Mouse (Mus musculus): Measurements from ENCODE around the gene Disp1. TPM values are rescaled to one million over a fixed set of nuclear protein-coding genes. Genes with fewer than 3 reads are reported as not detected.
A peak's percentile ranks its signal among the peaks of the same experiment; 100 is the strongest.

Disp1 gene
- total and polyA plus RNA-seq, 2 experiments = 0.83 to 3.4 TPM

DNA sequence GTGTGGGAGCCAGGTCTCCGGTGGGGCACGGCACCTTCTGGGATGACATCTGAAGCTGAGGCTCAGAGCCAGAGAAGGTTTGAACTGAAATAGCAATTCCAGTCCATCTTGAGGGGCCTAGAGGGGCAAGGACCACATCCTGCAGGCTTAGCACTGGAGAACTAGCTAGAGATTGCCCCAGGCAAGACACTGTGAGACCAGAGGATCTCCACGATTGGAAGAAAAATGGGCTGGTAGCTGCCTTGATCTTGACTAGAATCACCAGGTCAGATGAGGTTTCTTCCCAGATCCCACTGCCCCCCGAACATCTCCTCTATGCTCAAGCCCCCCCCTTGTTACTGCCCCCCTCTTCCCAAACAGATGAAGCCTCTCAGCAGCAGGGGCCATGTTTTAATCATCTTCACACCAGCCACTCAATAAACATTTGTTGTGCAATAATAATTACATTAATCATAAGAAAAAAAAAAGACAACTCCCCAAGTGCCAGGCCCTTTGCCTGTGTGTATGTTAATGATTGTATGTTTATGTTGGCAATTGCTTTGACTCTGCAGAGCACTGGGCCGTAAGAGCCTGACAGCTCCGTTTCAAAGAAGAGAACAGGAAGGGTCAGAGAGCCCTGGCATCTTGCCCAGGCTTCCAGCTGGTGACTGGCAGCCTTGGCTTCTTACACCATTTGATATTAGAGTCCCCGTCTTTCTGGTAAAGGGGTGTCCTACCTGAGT is 174.0 kb downstream of the Disp1 start:
- H3K9ac ChIP-seq (ENCODE audit: low read depth, low read length) = no peak overlapping the region
- no peaks in the 10 kb centered on the region for H3K4me1 ChIP-seq (ENCODE audit: control insufficient read depth, insufficient read depth, low read length)
- H3K4me3 ChIP-seq (ENCODE audit: insufficient read depth, low read depth, low read length) = no peak overlapping the region
- no peak overlapping the region for H3K27ac ChIP-seq (replicated peaks; ENCODE audit: insufficient read depth, low read depth, low read length)
- 50% methylated on average over 7 of the region's 7 CpGs for WGBS
- peak; percentile 31 for DNase-seq (ENCODE audit: extremely low read depth, low read depth, low spot score)
- H3K27me3 ChIP-seq (ENCODE audit: control insufficient read depth, insufficient read depth, low read length) = no peaks in the 10 kb centered on the region
- no peaks in the 10 kb centered on the region for H3K79me2 ChIP-seq (ENCODE audit: control insufficient read depth, insufficient read depth, low read length)
- H3K36me3 ChIP-seq (ENCODE audit: control insufficient read depth, insufficient read depth, low read length) = no peaks in the 10 kb centered on the region
- TF ChIP-seq POLR2A (IDR thresholded peaks at IDR 0.05; ENCODE audit: extremely low read depth, insufficient read depth, low read length) = no peak
- TF ChIP-seq CTCF (IDR thresholded peaks at IDR 0.05; ENCODE audit: low read depth, low read length) = no peak

DNA sequence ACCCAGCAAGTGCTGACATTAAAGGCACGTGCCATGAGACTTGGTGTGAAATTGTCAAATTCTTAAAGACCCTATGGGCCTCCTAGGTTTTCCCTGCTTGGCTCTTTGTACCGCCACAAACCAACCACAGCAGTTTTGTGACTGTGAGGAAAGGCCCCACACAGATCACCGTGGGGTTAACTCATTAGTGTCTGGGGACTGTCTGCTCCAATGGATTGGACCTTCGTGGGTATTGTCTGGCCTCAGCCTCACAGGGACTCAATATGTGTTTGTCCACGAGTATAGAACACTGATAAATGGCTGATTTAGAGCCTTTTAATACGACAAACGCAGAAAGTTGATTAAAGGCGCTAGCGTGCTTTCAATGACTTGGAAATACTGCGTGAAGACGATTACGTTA is 175.2 kb downstream of the Disp1 start:
- Histone ChIP-seq H3K79me2 (ENCODE audit: control insufficient read depth, insufficient read depth, low read length) (no peaks in the 10 kb centered on the region), H3K4me3 (ENCODE audit: insufficient read depth, low read depth, low read length) (no peak overlapping the region), H3K4me1 (ENCODE audit: control insufficient read depth, insufficient read depth, low read length) (no peaks in the 10 kb centered on the region), H3K9ac (ENCODE audit: low read depth, low read length) (no peak overlapping the region), H3K36me3 (ENCODE audit: control insufficient read depth, insufficient read depth, low read length) (no peaks in the 10 kb centered on the region), H3K27ac (replicated peaks; ENCODE audit: insufficient read depth, low read depth, low read length) (no peak overlapping the region), H3K27me3 (ENCODE audit: control insufficient read depth, insufficient read depth, low read length) (no peaks in the 10 kb centered on the region)
- no peak for DNase-seq (ENCODE audit: extremely low read depth, low read depth, low spot score)
- TF ChIP-seq CTCF (IDR thresholded peaks at IDR 0.05; ENCODE audit: low read depth, low read length) (no peak), POLR2A (IDR thresholded peaks at IDR 0.05; ENCODE audit: extremely low read depth, insufficient read depth, low read length) (no peak)
- WGBS = 92% methylated on average over 12 of the region's 12 CpGs

DNA sequence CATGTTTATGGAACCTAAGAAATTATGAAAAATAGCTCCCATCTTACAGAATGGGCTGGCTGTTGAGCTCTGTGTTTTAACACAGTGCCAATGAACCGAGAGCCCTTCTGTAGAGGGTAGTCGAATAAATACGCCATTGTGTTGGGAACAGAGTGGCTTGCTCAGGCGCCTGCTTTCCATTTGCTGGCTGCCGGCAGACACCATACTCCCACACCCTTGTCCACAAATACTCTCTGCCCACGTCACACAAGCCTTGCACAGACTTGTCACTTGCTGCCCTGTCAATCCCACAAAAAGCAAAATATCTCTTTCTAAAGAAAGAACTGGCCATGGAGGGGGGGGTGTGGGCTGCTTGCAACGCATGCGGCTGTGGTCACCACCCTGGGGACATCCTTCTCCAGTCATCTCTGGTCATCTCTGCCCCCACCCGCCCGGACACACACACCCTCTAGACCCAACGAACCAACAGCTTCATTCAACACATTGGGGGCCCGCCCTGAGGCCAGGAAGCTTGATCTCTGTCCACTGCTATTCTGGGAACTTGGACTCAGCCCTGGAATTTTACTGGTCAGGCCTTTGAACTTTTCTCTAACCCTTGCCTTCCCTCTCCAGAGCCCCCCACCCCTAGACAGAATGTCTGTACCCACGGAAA is 178.0 kb downstream of the Disp1 start:
- no peaks in the 10 kb centered on the region for H3K79me2 ChIP-seq (ENCODE audit: control insufficient read depth, insufficient read depth, low read length)
- no peak for TF ChIP-seq POLR2A (IDR thresholded peaks at IDR 0.05; ENCODE audit: extremely low read depth, insufficient read depth, low read length)
- no peak overlapping the region for H3K4me3 ChIP-seq (ENCODE audit: insufficient read depth, low read depth, low read length)
- no peak for DNase-seq (ENCODE audit: extremely low read depth, low read depth, low spot score)
- no peak overlapping the region for H3K9ac ChIP-seq (ENCODE audit: low read depth, low read length)
- H3K27ac ChIP-seq (replicated peaks; ENCODE audit: insufficient read depth, low read depth, low read length) = no peak overlapping the region
- no peaks in the 10 kb centered on the region for H3K27me3 ChIP-seq (ENCODE audit: control insufficient read depth, insufficient read depth, low read length)
- H3K4me1 ChIP-seq (ENCODE audit: control insufficient read depth, insufficient read depth, low read length) = no peaks in the 10 kb centered on the region
- 84% methylated on average over 13 of the region's 13 CpGs for WGBS
- no peaks in the 10 kb centered on the region for H3K36me3 ChIP-seq (ENCODE audit: control insufficient read depth, insufficient read depth, low read length)

DNA sequence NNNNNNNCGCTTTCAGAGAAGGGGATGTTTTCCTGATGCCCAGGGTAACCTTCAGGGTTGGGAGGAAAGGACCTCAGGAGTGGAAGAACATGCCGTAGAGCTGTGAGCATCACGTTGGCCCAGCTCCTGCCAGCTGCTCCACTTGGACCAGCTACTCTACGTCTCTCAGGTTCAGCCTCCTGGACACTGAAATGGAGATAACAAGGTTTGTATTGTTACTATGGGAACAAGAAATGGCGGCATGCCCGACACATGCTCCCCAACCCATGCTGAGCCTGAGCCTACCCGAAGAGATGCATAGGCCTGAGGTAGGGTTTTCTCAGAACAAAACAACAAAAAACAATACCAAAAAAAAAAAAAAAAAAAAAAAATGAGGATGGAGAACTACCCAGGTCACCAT is 179.6 kb downstream of the Disp1 start:
- Histone ChIP-seq H3K36me3 (ENCODE audit: control insufficient read depth, insufficient read depth, low read length) (no peaks in the 10 kb centered on the region), H3K4me1 (ENCODE audit: control insufficient read depth, insufficient read depth, low read length) (no peaks in the 10 kb centered on the region), H3K4me3 (ENCODE audit: insufficient read depth, low read depth, low read length) (no peak overlapping the region), H3K79me2 (ENCODE audit: control insufficient read depth, insufficient read depth, low read length) (no peaks in the 10 kb centered on the region), H3K27me3 (ENCODE audit: control insufficient read depth, insufficient read depth, low read length) (no peaks in the 10 kb centered on the region), H3K9ac (ENCODE audit: low read depth, low read length) (no peak overlapping the region), H3K27ac (replicated peaks; ENCODE audit: insufficient read depth, low read depth, low read length) (no peak overlapping the region)
- WGBS = 45% methylated on average over 6 of the region's 7 CpGs
- no peak for DNase-seq (ENCODE audit: extremely low read depth, low read depth, low spot score)
- TF ChIP-seq CTCF (IDR thresholded peaks at IDR 0.05; ENCODE audit: low read depth, low read length) (no peak), POLR2A (IDR thresholded peaks at IDR 0.05; ENCODE audit: extremely low read depth, insufficient read depth, low read length) (no peak)

DNA sequence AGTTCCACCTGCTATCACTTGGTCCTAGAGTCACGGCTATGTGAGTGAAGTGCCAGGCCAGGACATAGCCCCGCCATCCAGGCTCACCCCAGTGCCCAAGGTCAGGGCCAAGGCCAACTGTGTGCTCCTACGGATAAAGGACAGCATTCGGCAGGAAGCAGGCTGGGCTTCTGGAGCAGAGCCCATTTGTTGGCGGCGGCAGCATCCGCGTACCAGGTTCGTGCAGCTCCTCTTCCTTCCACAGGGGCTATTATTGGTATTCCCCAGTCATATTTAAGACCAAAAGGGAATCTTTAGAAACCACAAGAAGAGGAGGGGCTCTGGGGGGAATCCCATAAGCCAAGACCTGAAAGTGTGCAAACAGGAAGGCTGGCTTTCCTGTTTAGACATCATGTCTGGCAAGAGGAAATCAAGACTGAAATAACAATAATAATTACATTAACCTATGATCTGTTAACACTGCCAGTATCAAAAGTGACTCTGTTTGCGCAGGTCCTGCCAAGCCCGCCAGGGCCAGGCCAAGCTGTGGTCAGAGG is 180.4 kb downstream of the Disp1 start:
- Histone ChIP-seq H3K9ac (ENCODE audit: low read depth, low read length) (no peak overlapping the region), H3K27ac (replicated peaks; ENCODE audit: insufficient read depth, low read depth, low read length) (no peak overlapping the region), H3K79me2 (ENCODE audit: control insufficient read depth, insufficient read depth, low read length) (no peaks in the 10 kb centered on the region), H3K27me3 (ENCODE audit: control insufficient read depth, insufficient read depth, low read length) (no peaks in the 10 kb centered on the region), H3K4me3 (ENCODE audit: insufficient read depth, low read depth, low read length) (no peak overlapping the region), H3K36me3 (ENCODE audit: control insufficient read depth, insufficient read depth, low read length) (no peaks in the 10 kb centered on the region), H3K4me1 (ENCODE audit: control insufficient read depth, insufficient read depth, low read length) (no peaks in the 10 kb centered on the region)
- TF ChIP-seq CTCF (IDR thresholded peaks at IDR 0.05; ENCODE audit: low read depth, low read length) = no peak
- no peak for TF ChIP-seq POLR2A (IDR thresholded peaks at IDR 0.05; ENCODE audit: extremely low read depth, insufficient read depth, low read length)
- WGBS = 25% methylated on average over 11 of the region's 11 CpGs
- peak; percentile 27 for DNase-seq (ENCODE audit: extremely low read depth, low read depth, low spot score)
